Mouse (Mus musculus) urinary bladder, adult 18-20 months (tissue): ENCODE measurements around the gene Mylpf.
A peak's percentile ranks its signal among the peaks of the same experiment; 100 is the strongest.
"Not testable (repeated sequence)": the region's sequence is repeated elsewhere in the genome, so short reads cannot be mapped to it uniquely, and the experiment has no call there.

Experiments used
- DNase-seq, 2 experiments: peaks; one replicate each; pipeline ENCODE4 v3.0.0; 2022; ENCODE audit warnings: low spot score in 2 of 2, mixed read lengths in 2 of 2

Mylpf gene

DNA sequence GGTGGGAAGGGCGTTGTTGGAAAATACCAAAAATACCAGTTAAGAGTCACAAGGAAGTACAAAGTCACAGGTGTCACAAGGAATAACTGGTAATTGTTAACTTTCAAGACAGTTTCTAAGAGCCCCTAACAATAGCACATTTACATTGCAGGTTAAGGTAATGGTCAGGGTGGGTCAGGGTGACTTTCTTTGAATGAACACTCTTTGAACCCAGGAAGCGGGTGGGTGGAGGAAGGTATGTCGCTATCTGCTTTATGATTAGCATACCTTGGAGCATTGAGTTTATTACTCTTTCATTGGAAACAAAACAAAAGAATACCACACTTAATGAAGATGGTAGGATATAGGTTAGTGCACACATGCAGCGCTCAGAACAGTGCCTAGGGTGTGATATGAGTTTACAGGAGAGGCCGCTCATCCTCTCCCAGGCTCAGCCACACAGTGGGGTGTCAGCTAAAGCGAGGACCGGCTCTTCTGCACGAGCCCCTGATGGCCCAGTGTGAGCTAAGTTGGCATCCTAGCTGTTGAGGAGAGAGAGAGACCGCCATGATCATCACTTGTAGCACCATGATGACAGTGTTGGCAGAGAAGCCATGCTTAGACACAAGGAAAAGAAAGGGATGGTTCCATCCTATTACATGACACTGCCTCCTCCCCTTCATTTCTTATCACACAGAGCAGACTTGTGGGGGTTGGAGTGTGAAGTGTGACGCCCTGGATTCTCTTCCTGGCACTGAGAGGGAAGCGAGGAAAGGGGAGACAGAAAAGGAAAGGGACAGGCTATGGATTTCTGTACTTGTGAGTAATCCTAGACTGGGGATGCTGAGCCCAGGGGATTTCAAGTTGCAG lies 16.7 kb downstream of the Mylpf start:
- DNase-seq, result no peak

DNA sequence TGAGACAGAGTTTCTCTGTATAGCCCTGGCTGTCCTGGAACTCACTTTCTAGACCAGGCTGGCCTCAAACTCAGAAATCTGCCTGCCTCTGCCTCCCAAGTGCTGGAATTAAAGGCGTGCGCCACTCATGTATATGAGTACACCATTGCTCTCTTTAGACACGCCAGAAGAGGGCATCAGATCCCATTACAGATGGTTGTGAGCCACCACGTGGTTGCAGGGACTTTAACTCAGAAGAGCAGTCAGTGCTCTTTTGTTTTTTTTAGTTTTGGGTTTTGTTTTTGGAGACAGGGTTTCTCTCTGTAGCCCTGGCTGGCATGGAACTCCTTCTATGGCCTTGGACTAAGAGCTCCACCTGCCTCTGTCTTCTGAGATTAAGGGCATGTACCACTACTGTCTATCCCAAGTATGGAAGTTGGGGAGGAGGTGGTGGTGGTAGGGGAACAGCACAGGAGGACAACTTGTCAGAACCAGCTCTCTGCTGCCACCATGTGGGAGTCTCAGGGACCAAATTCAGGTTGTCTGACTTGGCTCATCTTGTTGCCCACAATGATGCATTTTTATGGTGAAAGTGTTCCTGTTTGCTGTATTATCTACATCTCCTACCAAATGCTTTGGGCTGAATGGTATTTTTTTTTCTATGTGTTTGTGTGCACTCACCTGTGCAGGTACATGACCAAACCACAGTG lies 20.1 kb downstream of the Mylpf start:
- peak in 1 of 2 experiments; percentile 65 for DNase-seq

DNA sequence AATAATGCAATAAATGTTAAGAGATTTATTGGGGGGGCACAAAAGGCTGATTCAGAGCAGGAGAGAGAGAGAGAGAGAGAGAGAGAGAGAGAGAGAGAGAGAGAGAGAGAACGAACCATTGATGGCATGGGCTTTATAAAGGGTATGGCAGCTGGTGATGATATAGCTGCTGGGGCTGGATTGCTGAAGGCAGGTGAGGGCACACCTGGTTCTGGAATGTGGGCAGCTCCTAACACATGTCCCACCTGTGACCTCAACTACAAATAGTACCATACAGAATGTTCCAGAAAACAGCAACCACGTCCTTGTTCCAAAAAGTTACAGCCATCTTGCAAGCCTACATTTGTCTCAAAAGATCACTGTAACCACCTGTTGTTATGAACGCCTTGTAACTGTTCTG lies 22.7 kb downstream of the Mylpf start:
- no peak for DNase-seq

DNA sequence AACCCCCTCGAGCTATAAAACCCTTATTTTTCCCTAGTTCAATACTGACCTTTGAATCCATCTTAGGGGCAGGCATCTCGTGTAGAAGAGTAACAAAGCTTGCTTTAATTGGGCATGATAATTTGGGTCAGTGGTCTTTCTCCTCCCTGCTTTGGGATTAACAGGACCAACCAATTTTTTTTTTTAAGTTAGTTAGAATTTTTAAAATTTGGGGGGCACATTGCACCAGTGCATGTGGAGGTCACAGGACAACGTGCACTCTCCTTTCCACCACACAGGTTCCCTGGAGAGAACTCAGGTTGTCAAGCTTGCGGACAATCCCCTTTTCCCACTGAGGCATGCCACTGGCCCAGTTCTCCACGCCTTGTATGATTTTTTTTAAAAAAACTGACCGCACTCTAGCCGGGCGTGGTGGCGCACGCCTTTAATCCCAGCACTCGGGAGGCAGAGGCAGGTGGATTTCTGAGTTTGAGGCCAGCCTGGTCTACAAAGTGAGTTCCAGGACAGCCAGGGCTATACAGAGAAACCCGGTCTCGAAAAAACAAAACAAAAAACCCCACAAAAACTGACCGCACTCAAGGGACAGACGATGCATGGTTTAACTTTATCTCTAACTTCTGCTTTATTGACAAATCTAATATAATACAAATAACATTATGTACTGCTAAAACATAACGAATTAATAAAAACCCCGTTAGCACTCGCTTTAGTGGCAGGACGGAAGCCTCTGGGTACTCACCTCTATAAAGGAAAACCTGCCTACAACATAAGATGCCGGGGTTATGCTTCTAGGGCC lies 23.3 kb downstream of the Mylpf start:
- DNase-seq, result no peak

DNA sequence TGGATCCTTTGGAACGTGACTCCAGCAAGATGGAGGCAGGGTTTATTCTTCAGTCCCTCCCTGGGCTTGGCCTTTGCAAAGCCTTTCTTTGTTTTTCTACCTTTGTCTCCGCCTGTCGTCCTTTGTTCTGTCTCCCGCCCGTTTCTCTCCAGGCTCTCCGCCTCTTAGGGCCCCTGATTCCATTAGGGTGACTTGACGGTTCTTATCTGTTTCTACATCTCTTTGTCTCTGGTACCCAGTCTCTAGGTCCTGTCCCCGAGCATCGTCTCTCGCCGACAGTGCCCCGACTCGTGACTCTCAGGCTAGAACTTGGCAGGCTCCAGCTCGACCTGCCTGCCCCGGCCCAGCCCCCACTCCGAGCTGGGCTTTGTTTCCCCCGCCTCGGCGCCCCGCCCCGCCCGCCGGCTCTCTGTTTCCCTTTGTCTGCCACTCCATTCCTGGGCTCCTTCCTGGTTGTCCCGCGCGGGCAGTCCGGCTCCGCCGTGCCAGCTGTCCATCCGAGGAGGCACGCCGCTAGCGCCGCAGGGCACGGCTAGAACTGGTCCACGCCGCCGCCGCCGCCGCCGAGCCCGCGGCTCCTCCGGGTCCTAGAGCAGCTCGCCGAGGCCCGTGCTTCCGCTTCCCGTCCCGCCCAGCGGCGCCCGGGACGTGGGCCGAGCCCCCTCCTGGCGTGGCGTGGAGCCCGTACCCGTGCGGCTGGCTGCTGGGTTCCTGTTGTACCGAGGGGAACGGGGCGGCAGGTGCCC lies 24.1 kb downstream of the Mylpf start, which contains the start of the genes Zfp553 and Sept1:
Gene Zfp553, plus strand, starts transcription at position 440 of the 746 bp plus-strand sequence.
Gene Sept1, minus strand, starts transcription at position 509 of the 746 bp plus-strand sequence.
- peak; percentile 75 to 88 for DNase-seq

DNA sequence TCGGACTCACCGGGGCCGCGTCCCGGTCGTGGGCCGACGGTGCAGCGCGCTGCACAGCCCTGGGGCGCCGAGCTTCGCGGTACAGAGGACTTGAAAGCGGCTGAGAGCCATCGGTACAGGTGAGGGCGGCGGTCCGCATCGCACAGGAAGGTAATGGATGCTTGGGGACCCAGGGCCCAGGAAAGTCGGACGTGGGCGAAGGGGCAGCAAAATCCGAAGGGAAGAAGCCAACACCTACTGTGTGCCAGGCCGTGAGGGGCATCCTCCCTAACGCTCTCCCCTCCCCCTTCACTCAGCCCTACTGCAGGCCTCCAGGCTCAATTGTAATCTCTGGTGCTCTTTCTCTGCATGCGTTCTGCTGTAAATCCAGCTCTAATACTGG lies 24.7 kb downstream of the Mylpf start:
- DNase-seq, result no peak

DNA sequence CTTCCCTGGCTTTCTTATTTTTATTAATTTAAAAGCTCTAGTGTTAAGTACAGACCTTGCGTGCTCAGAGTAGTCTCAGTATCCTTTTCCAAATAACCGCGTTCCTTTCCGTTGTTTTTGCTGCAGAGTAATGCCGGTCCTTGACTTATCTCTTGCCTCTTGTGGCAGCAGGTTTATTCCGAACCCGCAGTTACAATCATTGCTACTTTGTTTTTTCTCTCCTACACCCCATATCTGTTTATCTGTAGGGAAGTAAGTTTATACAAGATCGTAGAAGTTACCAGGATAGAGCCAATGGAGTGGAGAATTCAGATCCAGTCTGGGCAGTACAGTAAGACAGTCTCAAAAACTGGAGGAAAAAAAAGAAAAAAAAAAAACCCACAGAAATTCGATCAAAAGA lies 25.1 kb downstream of the Mylpf start:
- DNase-seq, result no peak

DNA sequence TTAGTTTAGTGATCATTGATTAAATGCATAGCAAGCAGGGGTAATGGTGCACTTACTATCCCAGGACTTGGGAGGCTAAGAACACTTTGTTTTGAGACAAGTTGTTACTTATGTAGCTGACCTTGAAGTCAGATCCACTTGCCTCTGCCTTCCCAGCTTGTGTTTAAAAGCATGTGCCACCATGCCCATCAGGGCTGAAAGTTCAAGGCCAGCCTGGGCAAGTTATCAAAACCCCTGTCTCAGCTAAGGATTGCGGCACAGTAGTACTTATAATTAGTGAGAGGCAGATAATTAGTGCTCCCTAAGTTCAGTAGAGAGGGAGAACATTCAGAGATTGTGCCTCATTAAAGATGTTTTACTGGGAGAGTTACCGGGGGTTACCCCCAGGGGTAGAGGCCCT lies 26.1 kb downstream of the Mylpf start:
- no peak for DNase-seq

DNA sequence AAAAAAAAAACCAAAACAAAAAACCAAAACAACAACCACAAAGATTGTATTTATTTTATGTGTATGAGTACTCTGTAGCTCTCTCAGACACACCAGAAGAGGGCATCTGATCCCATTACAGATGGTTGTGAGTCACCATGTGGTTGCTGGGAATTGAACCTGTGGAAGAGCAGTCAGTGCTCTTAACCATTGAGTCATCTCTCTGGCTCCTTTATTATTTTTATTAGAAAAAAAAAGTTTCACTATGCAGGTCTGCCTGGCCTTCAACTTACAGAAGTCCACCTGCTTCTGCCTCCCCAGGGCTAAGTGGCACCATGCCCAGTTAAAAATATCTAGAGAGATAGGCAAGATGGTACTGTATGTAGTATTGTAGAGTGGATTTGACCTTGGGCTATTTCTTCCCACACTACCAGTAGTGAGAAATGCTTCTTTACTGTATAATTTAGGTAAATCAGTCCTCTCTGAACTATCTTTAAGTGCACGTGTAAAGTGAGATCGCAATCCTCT lies 34.7 kb downstream of the Mylpf start:
- no peak for DNase-seq

DNA sequence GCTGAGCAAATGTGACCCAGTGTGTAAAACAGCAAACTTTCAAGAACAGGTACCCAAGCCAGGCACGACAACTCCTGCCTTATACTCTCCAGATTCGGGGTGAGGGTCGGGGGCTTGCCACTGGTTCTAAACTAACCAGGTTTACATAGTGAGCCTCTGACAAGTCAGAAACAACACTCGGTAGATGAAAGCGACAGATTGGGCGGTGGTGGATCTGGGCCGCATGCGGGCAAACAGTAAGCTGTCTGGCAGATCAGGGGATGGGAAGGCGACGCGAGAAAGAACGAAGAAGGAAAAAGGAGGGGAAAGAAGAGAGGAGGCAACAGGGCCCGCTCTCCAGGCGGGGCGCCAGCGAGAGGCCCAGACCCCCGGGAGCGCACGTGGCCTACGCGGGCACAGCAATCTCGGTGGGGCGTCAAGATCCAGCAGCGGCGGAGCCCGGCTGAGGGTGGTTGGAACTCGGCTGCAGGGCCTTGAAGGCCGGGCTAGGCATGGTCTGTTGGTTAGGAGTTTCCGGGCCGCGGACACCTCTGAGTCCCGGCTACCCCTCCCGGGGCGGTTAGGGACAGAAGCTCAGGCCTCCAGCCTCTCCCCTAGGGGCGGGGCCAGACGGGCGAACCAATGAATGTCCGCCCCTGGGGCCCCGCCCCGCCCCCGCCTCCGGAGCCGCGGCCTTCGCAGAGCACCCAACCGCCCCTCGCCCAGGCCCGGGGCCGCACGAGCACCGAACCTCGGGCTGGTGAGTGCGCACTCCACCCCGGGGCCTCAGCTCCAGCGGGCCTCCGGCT lies 35.4 kb downstream of the Mylpf start, which contains the start of gene Zfp771:
Gene Zfp771, plus strand, starts transcription at position 405 of the 788 bp plus-strand sequence.
- DNase-seq, result peak; percentile 89 to 92

DNA sequence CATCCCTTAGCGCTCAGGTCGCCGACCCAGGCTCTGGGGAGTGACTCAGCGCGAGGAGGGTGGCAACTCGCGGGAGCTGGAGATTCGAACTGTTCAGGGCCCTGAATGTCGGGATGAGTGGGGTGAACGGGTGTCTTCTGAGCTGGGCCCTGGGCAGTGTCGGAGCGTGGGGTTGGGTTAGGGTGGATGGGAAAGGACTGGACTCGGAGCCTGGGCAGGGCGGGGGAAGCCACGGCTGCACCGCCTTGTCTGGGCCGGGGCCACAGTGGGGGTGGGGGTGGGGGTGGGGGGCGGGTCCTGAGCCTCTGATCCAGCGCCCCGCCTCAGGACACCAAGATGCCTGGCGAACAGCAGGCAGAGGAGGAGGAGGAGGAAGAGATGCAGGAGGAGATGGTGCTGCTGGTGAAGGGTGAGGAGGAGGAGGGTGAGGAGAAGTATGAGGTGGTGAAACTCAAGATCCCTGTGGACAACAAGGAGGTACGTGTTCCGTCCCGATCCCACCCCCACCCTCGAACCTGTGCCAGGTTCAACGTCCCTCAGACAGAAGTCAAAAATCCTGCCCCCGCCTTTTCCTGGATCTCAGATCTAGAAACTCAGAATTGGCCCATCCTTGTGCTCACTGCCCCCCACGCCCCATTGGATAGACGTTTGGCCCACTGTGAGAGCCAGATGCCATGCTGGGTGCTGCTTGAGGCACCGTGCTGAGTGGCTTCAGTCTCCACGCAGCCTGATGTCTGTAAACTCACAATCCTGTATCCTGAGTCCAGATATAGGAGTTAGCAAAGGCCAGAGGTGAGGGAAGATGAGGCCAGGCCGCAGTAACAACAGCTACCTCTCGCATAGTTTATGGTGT lies 36.2 kb downstream of the Mylpf start:
- no peak for DNase-seq

DNA sequence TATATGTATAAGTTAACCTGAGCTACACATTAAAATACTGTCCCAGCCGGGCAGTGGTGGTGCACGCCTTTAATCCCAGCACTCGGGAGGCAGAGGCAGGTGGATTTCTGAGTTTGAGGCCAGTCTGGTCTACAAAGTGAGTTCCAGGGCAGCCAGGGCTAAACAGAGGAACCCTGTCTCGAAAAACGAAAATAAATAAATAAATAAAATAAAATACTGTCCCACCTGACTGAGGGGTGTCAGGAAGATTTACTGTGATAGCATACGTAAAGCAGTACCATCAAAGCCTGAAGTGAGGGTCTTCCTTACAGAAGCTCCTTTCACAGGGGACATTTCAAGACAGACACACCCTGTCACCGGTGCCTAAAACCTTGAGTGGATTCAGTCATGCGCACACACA lies 41.8 kb downstream of the Mylpf start:
- DNase-seq, result not testable (repeated sequence)

DNA sequence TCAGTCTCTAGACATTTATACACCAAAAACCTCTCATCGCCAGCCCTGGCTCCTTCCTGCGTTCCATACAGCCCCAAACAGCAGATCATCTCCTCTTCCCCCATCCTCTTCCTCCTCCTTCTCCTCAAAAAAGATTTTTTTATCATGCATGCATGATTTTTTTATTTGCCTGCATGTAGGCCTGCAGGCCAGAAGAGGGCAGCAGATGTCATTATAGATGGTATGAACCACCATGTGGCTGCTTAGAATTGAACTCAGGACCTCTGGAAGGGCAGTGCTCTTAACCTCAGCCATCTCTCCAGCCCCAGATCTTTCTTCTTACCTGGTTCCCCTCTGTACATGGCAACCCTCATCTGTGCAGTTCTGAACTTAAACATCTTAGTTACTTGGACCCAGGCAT lies 43.7 kb downstream of the Mylpf start:
- DNase-seq, result no peak

DNA sequence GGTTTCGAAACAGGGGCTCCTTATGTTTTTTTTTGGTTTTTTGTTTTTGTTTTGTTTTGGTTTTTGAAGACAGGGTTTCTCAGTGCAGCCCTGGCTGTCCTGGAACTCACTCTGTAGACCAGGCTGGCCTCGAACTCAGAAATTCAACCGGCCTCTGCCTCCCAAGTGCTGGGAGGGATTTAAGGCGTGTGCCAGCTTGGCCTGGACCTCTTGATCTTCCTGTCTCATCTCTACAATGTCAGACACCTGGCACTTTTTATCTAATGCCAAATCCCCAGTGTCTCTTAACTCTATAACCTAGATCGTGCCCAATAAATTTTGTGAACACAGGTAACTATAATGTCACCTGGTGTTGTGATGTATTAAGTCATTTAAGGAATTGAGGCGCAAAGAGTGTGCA lies 44.7 kb downstream of the Mylpf start:
- no peak for DNase-seq

DNA sequence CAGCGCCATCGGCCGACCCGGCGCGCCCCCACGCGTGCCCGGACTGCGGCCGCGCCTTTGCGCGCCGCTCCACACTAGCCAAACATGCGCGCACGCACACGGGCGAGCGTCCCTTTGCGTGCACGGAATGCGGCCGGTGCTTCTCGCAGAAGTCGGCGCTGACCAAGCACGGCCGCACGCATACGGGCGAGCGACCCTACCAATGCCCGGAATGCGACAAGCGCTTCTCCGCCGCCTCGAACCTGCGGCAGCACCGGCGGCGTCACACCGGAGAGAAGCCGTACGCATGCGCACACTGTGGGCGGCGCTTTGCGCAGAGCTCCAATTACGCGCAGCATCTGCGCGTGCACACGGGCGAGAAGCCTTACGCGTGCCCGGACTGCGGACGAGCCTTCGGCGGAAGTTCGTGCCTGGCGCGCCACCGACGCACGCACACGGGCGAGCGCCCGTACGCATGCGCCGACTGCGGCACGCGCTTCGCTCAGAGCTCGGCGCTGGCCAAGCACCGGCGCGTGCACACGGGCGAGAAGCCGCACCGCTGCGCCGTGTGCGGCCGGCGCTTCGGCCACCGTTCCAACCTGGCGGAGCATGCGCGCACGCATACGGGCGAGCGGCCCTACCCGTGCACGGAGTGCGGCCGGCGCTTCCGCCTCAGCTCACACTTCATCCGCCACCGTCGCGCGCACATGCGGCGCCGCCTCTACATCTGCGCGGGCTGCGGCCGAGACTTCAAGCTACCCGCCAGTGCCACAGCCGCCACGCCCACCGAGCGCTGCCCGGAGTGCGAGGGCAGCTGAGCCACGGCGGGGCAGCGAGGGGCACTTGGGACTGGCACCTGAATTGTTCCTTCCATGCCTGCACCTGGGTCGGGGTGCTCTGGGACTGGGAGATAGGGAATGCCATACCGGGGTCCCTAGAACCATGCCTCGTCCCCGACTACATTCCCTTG lies 45.4 kb downstream of the Mylpf start:
- peak; percentile 86 to 91 for DNase-seq

DNA sequence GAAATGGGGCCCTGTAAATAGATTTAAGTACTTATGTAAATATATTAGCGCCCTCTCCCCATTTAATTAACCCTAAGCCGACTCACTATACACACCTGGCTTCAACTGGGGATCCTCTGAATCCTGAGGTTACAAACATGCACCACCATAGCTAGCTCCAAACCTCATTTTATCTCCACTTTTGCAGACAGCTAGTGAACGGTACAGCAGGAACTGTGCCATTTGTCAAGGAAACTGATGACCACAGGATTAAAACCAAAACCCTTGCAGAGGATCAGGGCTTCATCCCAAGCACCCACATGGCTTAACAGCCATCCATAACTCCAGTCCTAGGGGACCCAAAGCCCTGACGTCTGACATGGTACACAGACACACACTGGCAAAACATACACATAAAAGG lies 46.3 kb downstream of the Mylpf start:
- DNase-seq, result no peak

DNA sequence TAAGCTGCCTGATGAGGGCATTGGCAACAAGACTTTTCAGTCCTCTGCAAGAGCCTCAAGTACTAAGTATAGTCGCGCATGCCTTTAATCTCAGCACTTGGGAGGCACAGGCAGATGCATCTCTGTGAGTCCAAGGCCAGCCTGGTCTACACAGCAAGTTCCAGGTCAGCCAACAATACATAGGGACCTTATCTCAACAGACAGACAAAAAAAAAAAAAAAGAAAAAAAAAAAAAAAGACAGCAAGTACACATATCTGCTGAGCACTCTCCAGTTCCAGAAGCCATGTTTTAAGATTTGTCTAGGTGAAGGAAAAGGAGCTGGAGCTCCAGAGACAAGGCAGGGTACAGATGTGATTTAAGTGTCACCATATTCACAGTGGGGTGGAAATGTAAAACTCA lies 47.3 kb downstream of the Mylpf start:
- DNase-seq, result no peak

DNA sequence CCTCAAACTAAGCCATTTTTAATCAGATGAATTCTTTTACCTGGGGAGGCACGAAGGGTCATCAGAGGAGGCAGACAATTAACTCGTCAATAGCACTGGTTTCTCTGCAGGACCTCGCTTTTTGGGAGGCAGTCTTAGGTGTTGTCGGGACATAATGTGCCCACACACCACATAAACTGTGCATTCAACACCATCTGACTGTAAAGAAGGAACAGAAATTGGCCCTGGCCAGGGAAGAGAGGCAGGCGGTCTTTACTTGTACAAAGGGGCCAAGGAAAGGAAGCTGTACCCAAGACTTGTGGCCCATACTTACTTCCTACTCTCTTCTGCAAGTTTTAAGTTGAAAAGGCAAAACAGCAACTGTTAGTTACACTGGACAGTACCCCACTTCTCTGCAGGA lies 47.8 kb downstream of the Mylpf start:
- DNase-seq, result no peak
